Mouse (Mus musculus) c-Kit-positive CD71-positive TER-119-positive erythroid progenitor cells, embryonic 14.5 days (primary cell): ENCODE data around the gene Gm17949.

ENCODE experiments used
- DNase-seq: peaks from one replicate; pipeline ENCODE4 v3.0.0-alpha.2; 2013; ENCODE audit warnings: low spot score

Gene Gm17949

GRCm38 (mm10) chr17:56990115-56990746, 21.0 kb upstream of the Gm17949 start, which contains the start of gene Clpp:
TSS of gene Clpp (plus strand) at chr17:56990305.
- DNase-seq: peak; percentile 93

- DNase-seq: no peak
Observed at GRCm38 (mm10) chr17:56990966-56991365, 20.3 kb upstream of the Gm17949 start.

GRCm38 (mm10) chr17:56995046-56995445, 16.2 kb upstream of the Gm17949 start:
- no peak for DNase-seq

GRCm38 (mm10) chr17:56996506-56996905, 14.8 kb upstream of the Gm17949 start:
- no peak for DNase-seq

- DNase-seq: peak; percentile 98
Observed at GRCm38 (mm10) chr17:56997029-56997667, 14.1 kb upstream of the Gm17949 start, which contains the start of gene Alkbh7. TSS of gene Alkbh7 (plus strand) at chr17:56997339.

- DNase-seq: no peak
Observed at GRCm38 (mm10) chr17:56999414-56999813, 11.9 kb upstream of the Gm17949 start.

GRCm38 (mm10) chr17:56999968-57000609, 11.2 kb upstream of the Gm17949 start, which contains the start of gene Pspn:
TSS of gene Pspn (minus strand) at chr17:57000018.
- DNase-seq: no peak

GRCm38 (mm10) chr17:57001228-57001627, 10.0 kb upstream of the Gm17949 start:
- DNase-seq: no peak

GRCm38 (mm10) chr17:57003994-57004393, 7.3 kb upstream of the Gm17949 start:
- DNase-seq: peak; percentile 52

- no peak for DNase-seq
Observed at GRCm38 (mm10) chr17:57007137-57007905, 3.9 kb upstream of the Gm17949 start.

- no peak for DNase-seq
Observed at GRCm38 (mm10) chr17:57010911-57011235, 396 bp upstream of the Gm17949 start.

GRCm38 (mm10) chr17:57012245-57012795, 1.1 kb downstream of the Gm17949 start:
- peak; percentile 42 for DNase-seq

GRCm38 (mm10) chr17:57019693-57020092, 8.4 kb downstream of the Gm17949 start:
- peak; percentile 74 for DNase-seq

GRCm38 (mm10) chr17:57020960-57021359, 9.7 kb downstream of the Gm17949 start:
- DNase-seq: no peak

GRCm38 (mm10) chr17:57027471-57027870, 16.2 kb downstream of the Gm17949 start:
- peak; percentile 46 for DNase-seq

- DNase-seq: peak; percentile 65
Observed at GRCm38 (mm10) chr17:57029691-57030090, 18.4 kb downstream of the Gm17949 start.

GRCm38 (mm10) chr17:57030931-57031660, 19.8 kb downstream of the Gm17949 start, which contains the start of gene Khsrp:
TSS of gene Khsrp (minus strand) at chr17:57031522.
- DNase-seq: no peak

- peak; percentile 100 for DNase-seq
Observed at GRCm38 (mm10) chr17:57031661-57032420, 20.6 kb downstream of the Gm17949 start.

GRCm38 (mm10) chr17:57032854-57033253, 21.6 kb downstream of the Gm17949 start:
- DNase-seq: no peak

GRCm38 (mm10) chr17:57038978-57039377, 27.7 kb downstream of the Gm17949 start:
- no peak for DNase-seq
